Mouse (Mus musculus) kidney, postnatal 0 days (tissue): ENCODE measurements around the gene Dnajc7. TPM values are rescaled to one million over a fixed set of nuclear protein-coding genes. Genes with fewer than 3 reads are reported as not detected.
"Not testable (repeated sequence)": the region's sequence is repeated elsewhere in the genome, so short reads cannot be mapped to it uniquely, and the experiment has no call there.

Source experiments
- ATAC-seq: fragments of 200-750 bp; cut with Nextera tagmentation; replicated peaks from 2 replicates; pipeline ENCODE4 v1.8.0; 2017; ENCODE audit warnings: low read depth, moderate number of reproducible peaks, moderate TSS enrichment, moderate library complexity; ENCODE audit not compliant: low FRiP score
- DNase-seq: peaks from one replicate; pipeline ENCODE4 v3.0.0-alpha.2; 2016; ENCODE audit warnings: low spot score
- H3K27ac ChIP-seq: fragments of 300-500 bp; sonication (generic); 2 replicates; pipeline ENCODE4 v1.5.1; 2014; ENCODE audit warnings: mild to moderate bottlenecking
- H3K27me3 ChIP-seq: fragments of 300-500 bp; sonication (generic); 2 replicates; pipeline ENCODE4 v1.6.1; 2014; ENCODE audit warnings: low read length, mixed read lengths; ENCODE audit not compliant: insufficient read depth
- H3K36me3 ChIP-seq: fragments of 300-500 bp; sonication (generic); 2 replicates; pipeline ENCODE4 v1.6.1; 2014; ENCODE audit warnings: low read length, mixed read lengths; ENCODE audit not compliant: insufficient read depth
- H3K4me1 ChIP-seq: fragments of 300-500 bp; sonication (generic); replicated peaks from 2 replicates; pipeline ENCODE4 v1.6.1; 2014; ENCODE audit warnings: antibody characterized with exemption, low read length, mixed read lengths; ENCODE audit not compliant: insufficient read depth
- H3K4me2 ChIP-seq: fragments of 300-500 bp; sonication (generic); 2 replicates; pipeline ENCODE4 v1.6.1; 2014; ENCODE audit warnings: mild to moderate bottlenecking, low read length, moderate library complexity, mixed read lengths
- H3K4me3 ChIP-seq: fragments of 300-500 bp; sonication (generic); replicated peaks from 2 replicates; pipeline ENCODE4 v1.5.1; 2014; ENCODE audit warnings: low read depth, low read length
- H3K9ac ChIP-seq: fragments of 300-500 bp; sonication (generic); 2 replicates; pipeline ENCODE4 v1.6.1; 2014; ENCODE audit warnings: low read depth, low read length
- H3K9me3 ChIP-seq: fragments of 300-500 bp; sonication (generic); replicated peaks from 2 replicates; pipeline ENCODE4 v1.6.1; 2016; ENCODE audit warnings: low read length, inconsistent platforms, mixed read lengths
- CTCF ChIP-seq: IDR thresholded peaks from 2 replicates; pipeline ENCODE4 v1.5.1; 2016; ENCODE audit warnings: antibody characterized with exemption, low read depth, mild to moderate bottlenecking, moderate library complexity
- WGBS: fragments of 180-500 bp; shearing (Covaris S2); extraction: QIAGEN DNeasy Blood & Tissue Kit; methylation state at CpG from one replicate; pipeline ENCODE4 v1.1.7; 2014; 5-methylcytosine and 5-hydroxymethylcytosine counted together
- polyA plus RNA-seq: library from polyadenylated mRNA; unstranded; fragments of >200 nt; fragmentation: Nextera tagmentation; extraction: Ambion mirVana; gene quantifications from 2 replicates; pipeline ENCODE4 v1.2.1, GENCODE M21; 2015

Gene Dnajc7
- polyA plus RNA-seq, 1 experiment from 2014 or later, result 142 TPM

- H3K9ac ChIP-seq, result no peak overlapping the region
- 89% methylated on average over 2 of the region's 2 CpGs for WGBS
- H3K27me3 ChIP-seq, result no peaks in the 10 kb centered on the region
- no peaks in the 10 kb centered on the region for H3K36me3 ChIP-seq
- ATAC-seq, result no peak
- no peak overlapping the region for H3K4me2 ChIP-seq
- no peak overlapping the region for H3K4me3 ChIP-seq
- H3K9me3 ChIP-seq, result no peaks in the 10 kb centered on the region
- no peak for DNase-seq
- H3K27ac ChIP-seq, result no peak overlapping the region
- H3K4me1 ChIP-seq, result no peaks in the 10 kb centered on the region
- no peak for TF ChIP-seq CTCF
Observed at GRCm38 (mm10) chr11:100541577-100541976, 78.4 kb downstream of the Dnajc7 start.

GRCm38 (mm10) chr11:100540966-100541365 is 79.0 kb downstream of the Dnajc7 start:
- H3K4me1 ChIP-seq, result no peaks in the 10 kb centered on the region
- ATAC-seq (no peak), DNase-seq (no peak)
- WGBS, result 32% methylated on average over 6 of the region's 6 CpGs
- no peaks in the 10 kb centered on the region for H3K9me3 ChIP-seq
- H3K27ac ChIP-seq, result no peak overlapping the region
- H3K4me2 ChIP-seq, result no peak overlapping the region
- H3K27me3 ChIP-seq, result no peaks in the 10 kb centered on the region
- no peaks in the 10 kb centered on the region for H3K36me3 ChIP-seq
- H3K9ac ChIP-seq, result no peak overlapping the region
- no peak overlapping the region for H3K4me3 ChIP-seq
- TF ChIP-seq CTCF, result no peak

- ATAC-seq, result no peak
- no peak for TF ChIP-seq CTCF
- no peaks in the 10 kb centered on the region for H3K9me3 ChIP-seq
Observed at GRCm38 (mm10) chr11:100536466-100536865, 83.5 kb downstream of the Dnajc7 start.

GRCm38 (mm10) chr11:100535996-100536395 is 84.0 kb downstream of the Dnajc7 start:
- H3K36me3 ChIP-seq, result no peaks in the 10 kb centered on the region
- ATAC-seq (no peak), DNase-seq (no peak)
- no peaks in the 10 kb centered on the region for H3K4me1 ChIP-seq
- no peak for TF ChIP-seq CTCF
- H3K4me2 ChIP-seq, result no peak overlapping the region
- 68% methylated on average over 1 of the region's 1 CpGs for WGBS
- H3K27me3 ChIP-seq, result no peaks in the 10 kb centered on the region
- no peak overlapping the region for H3K27ac ChIP-seq
- no peak overlapping the region for H3K9ac ChIP-seq
- no peaks in the 10 kb centered on the region for H3K9me3 ChIP-seq
- no peak overlapping the region for H3K4me3 ChIP-seq

More at GRCm38 (mm10) chr11:100536466-100536865, 83.5 kb downstream of the Dnajc7 start:
- DNase-seq, result no peak
- Histone ChIP-seq H3K9ac (no peak overlapping the region), H3K36me3 (no peaks in the 10 kb centered on the region), H3K27me3 (no peaks in the 10 kb centered on the region), H3K4me1 (no peaks in the 10 kb centered on the region), H3K27ac (no peak overlapping the region), H3K4me2 (no peak overlapping the region), H3K4me3 (no peak overlapping the region)

- 81% methylated on average over 6 of the region's 6 CpGs for WGBS
- not testable (repeated sequence) for H3K9me3 ChIP-seq, H3K9ac ChIP-seq, H3K36me3 ChIP-seq, ATAC-seq, H3K27me3 ChIP-seq, H3K4me3 ChIP-seq, DNase-seq, H3K4me2 ChIP-seq, H3K27ac ChIP-seq, H3K4me1 ChIP-seq
Observed at GRCm38 (mm10) chr11:100534821-100535220, 85.1 kb downstream of the Dnajc7 start.

- WGBS, result 77% methylated on average over 2 of the region's 2 CpGs
- not testable (repeated sequence) for H3K27me3 ChIP-seq, H3K4me3 ChIP-seq, ATAC-seq, H3K9ac ChIP-seq, DNase-seq, H3K9me3 ChIP-seq, H3K4me2 ChIP-seq, H3K36me3 ChIP-seq, H3K4me1 ChIP-seq, H3K27ac ChIP-seq
Observed at GRCm38 (mm10) chr11:100534411-100534810, 85.6 kb downstream of the Dnajc7 start.

- ATAC-seq (no peak), DNase-seq (no peak)
- WGBS, result 83% methylated on average over 6 of the region's 6 CpGs
- no peak overlapping the region for H3K4me3 ChIP-seq
- H3K27me3 ChIP-seq, result no peaks in the 10 kb centered on the region
- no peaks in the 10 kb centered on the region for H3K9me3 ChIP-seq
- H3K4me2 ChIP-seq, result no peak overlapping the region
- no peaks in the 10 kb centered on the region for H3K36me3 ChIP-seq
- no peaks in the 10 kb centered on the region for H3K4me1 ChIP-seq
- H3K9ac ChIP-seq, result no peak overlapping the region
- H3K27ac ChIP-seq, result no peak overlapping the region
- no peak for TF ChIP-seq CTCF
Observed at GRCm38 (mm10) chr11:100533871-100534270, 86.1 kb downstream of the Dnajc7 start.

Other genes starting within 250 kb of the Dnajc7 start
- gene Jup, start 222.4 kb downstream of the Dnajc7 start, polyA plus RNA-seq, result 119 and 129 TPM in 2 replicates
- gene P3h4, start 205.3 kb downstream of the Dnajc7 start, polyA plus RNA-seq, result 51.4 and 54.5 TPM in 2 replicates
- 108 and 122 TPM in 2 replicates for gene Fkbp10, start 204.5 kb downstream of the Dnajc7 start, polyA plus RNA-seq
- gene Nt5c3b, start 178.4 kb downstream of the Dnajc7 start, polyA plus RNA-seq, result 97.6 and 98.6 TPM in 2 replicates
- gene Klhl10, start 178.3 kb downstream of the Dnajc7 start, polyA plus RNA-seq, result 0.29 and 0.32 TPM in 2 replicates
- 5.4 and 6.0 TPM in 2 replicates for gene Klhl11, start 147.4 kb downstream of the Dnajc7 start, polyA plus RNA-seq
- 86.4 and 98.4 TPM in 2 replicates for gene Acly, start 92.2 kb downstream of the Dnajc7 start, polyA plus RNA-seq
- 0.72 and 0.96 TPM in 2 replicates for gene Ttc25, start 74.6 kb downstream of the Dnajc7 start, polyA plus RNA-seq
- 23.7 and 24.2 TPM in 2 replicates for gene Cnp, start 45.3 kb downstream of the Dnajc7 start, polyA plus RNA-seq
- 52.6 and 54.0 TPM in 2 replicates for gene Nkiras2, start 924 bp downstream of the Dnajc7 start, polyA plus RNA-seq
- gene Zfp385c, start 72.3 kb upstream of the Dnajc7 start, polyA plus RNA-seq, result 1.6 and 2.5 TPM in 2 replicates
- gene Dhx58, start 84.1 kb upstream of the Dnajc7 start, polyA plus RNA-seq, result 3.3 and 3.7 TPM in 2 replicates
- gene Kat2a, start 92.3 kb upstream of the Dnajc7 start, polyA plus RNA-seq, result 39.0 and 40.2 TPM in 2 replicates
- gene Hspb9, start 93.7 kb upstream of the Dnajc7 start, polyA plus RNA-seq, result 0.37 TPM in 1 of 2 replicates, not detected in the other
- 34.7 and 39.0 TPM in 2 replicates for gene Rab5c, start 118.0 kb upstream of the Dnajc7 start, polyA plus RNA-seq
- not detected in 2 replicates for gene Kcnh4, start 139.8 kb upstream of the Dnajc7 start, polyA plus RNA-seq
- gene Hcrt, start 142.8 kb upstream of the Dnajc7 start, polyA plus RNA-seq, result not detected in 2 replicates
- gene Ghdc, start 150.8 kb upstream of the Dnajc7 start, polyA plus RNA-seq, result 4.8 and 5.9 TPM in 2 replicates
- gene Stat5b, start 230.6 kb upstream of the Dnajc7 start, polyA plus RNA-seq, result 14.4 and 14.6 TPM in 2 replicates
- 4.0 and 4.4 TPM in 2 replicates for gene Stat5a, start 239.2 kb upstream of the Dnajc7 start, polyA plus RNA-seq